Mouse (Mus musculus) testis, adult 2 months (tissue): Measurements from ENCODE around the gene Dock7.

Source experiments
- CTCF ChIP-seq: fragments of 200-500 bp; IDR thresholded peaks from 2 replicates; pipeline ENCODE4 v1.5.1; 2012; ENCODE audit warnings: low read depth, mild to moderate bottlenecking, inconsistent platforms, low read length, moderate library complexity; ENCODE audit not compliant: control insufficient read depth, insufficient read depth, insufficient replicate concordance
- POLR2A ChIP-seq: fragments of 200-500 bp; IDR thresholded peaks from 2 replicates; pipeline ENCODE4 v1.6.1; 2012; ENCODE audit warnings: low read depth, mild to moderate bottlenecking, inconsistent platforms, low read length, moderate library complexity; ENCODE audit not compliant: control insufficient read depth

- TF ChIP-seq CTCF (no peak), POLR2A (no peak)
These were observed 4.9 kb downstream of the Dock7 start for GRCm38 (mm10) chr4:99115797-99116196.
